Mouse (Mus musculus): Measurements from ENCODE around the gene Wdr19.
"Not testable (repeated sequence)": the region's sequence is repeated elsewhere in the genome, so short reads cannot be mapped to it uniquely, and the experiment has no call there.

Wdr19 gene

DNA sequence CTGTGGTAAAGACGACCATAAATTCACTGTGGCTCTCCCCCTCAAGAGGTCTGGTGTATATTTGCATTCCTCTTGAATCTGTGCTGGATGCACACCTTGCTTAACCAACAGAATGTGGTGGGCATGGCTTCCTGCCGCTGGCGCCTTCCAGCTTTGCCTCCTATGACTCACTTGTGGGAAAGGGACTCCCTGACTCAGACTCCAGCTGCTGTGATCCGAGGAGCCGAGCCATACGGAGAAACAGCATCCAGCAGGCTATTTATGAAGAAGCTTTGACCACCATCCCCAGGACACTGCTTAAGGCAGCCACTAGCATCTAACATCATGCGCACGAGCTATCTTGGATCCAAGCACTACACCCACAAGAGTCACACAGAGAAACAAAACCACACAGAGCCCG lies 5.1 kb upstream of the Wdr19 start:
- peak in 1 of 2 experiments; percentile 41 for DNase-seq (ENCODE audit: low spot score in 2 of 2)

DNA sequence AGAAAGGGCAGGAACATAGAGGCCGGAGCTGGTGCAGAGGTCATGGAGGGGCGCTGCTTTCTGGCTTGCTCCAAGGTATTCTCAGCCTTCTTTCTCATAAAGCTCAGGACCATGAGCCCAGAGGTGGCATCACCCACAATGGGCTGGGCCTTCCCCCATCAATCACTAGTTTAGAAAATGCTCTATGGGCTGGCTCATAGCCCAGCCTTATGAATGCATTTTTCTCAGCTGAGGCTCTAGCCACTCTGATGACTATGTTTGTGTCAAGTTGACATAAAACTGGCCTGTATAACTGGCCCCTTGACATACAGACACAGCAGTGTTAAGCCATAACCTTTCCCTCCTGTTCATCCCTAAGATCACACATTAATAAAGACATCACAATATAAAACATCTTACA lies 5.2 kb downstream of the Wdr19 start:
- no peak for DNase-seq (ENCODE audit: low spot score in 2 of 2)

DNA sequence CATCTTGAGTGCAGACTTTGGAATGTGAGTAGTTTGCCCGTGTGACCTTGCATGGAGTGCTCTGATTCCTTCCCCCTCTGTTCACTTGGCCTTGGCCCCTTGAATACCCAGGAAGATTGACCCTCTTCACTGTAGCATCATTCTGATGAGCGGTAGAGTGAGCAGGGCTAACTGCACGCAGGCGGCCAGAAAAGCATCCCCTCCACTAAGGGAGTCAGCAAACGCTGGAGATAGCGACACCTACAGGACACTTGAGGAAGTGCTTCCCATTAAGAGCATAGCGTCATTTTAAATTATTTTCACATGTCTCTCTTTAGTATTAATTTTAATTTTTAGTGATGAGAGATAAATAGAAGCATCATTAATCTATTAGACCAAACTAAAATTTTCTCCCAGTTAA lies 13.8 kb downstream of the Wdr19 start:
- DNase-seq (ENCODE audit: low spot score in 2 of 2), result no peak

DNA sequence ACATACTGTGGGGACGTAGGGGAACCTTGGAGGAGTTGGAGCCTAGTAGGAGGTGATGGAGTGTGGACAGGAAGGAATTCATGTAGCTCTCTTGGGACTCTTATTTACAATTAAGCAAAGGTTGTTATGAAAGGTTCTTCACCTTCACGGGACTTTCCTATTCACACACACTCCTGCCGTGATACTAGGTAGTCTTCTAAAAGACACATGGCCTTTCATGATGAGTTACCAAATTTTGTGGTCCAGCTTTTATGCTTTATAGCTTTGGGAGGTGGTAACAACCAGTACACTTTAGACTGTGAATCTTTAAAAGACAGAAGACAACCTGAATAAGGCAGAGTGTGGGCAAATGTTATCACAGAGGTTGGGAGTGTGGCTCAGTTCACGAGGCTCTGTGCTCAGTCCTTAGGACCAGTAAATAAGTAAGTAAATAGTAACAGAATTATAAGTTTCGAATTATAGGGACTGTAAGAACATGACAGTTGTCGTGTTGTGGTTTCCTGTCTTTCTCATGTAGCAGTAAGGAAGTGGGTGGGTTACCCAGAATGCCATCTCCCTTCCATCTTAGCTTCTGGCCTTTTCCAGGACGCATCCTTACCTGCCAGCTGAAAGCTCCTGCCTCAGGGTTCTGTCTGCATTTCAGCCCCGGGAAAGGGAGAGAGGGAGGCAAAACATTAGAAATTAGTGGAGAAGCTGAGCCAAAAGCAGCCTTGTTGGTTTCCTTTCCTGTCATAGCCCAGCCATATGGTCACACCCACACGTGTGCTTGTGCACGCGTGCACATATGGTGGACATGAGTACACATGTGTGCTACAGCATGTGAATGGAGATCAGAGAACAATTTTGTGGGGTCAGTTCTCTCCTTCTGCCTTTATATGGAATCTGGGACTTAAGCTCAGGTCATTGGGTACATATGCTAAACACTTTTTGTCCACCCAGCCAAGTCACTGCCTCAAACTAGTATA lies 18.1 kb downstream of the Wdr19 start:
- DNase-seq (ENCODE audit: low spot score in 2 of 2), result no peak

DNA sequence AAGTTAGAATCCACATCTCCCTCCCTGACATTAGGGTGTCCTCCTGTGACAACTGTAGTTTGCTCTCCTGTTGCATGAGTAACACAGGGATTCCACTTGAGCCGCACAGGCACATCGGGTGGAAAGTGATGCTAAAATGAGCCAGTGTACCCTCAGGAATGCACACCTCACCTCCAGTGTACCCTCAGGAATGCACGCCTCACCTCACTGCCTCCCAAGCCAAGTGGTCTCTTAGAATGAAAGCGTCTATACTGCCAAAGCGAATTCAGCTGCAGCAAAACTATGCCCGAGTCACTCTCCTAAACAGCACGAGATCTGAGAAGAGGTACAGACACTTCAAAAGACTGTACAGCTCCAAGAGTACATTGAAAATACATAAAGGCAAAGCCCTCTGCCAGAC lies 21.5 kb downstream of the Wdr19 start:
- no peak for DNase-seq (ENCODE audit: low spot score in 2 of 2)

DNA sequence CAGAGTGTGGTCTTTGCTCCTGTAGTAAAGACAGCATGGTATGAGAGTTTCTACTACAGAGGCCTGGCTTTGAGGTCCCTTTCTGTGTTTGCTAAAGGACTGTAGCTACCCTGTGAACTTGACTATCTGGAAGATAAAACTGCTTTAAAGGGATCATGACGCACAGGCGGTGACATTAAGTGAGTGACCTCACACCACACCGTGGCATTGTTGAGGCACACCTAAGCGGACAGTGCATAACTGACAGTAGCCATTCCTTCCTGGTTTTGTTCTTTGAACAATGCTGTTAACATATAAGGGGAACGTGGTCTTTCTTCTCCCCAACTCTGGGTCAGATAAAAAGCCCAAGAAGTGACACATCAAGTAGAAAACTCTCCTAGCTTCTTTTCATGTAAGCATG lies 24.6 kb downstream of the Wdr19 start:
- no peak for DNase-seq (ENCODE audit: low spot score in 2 of 2)

DNA sequence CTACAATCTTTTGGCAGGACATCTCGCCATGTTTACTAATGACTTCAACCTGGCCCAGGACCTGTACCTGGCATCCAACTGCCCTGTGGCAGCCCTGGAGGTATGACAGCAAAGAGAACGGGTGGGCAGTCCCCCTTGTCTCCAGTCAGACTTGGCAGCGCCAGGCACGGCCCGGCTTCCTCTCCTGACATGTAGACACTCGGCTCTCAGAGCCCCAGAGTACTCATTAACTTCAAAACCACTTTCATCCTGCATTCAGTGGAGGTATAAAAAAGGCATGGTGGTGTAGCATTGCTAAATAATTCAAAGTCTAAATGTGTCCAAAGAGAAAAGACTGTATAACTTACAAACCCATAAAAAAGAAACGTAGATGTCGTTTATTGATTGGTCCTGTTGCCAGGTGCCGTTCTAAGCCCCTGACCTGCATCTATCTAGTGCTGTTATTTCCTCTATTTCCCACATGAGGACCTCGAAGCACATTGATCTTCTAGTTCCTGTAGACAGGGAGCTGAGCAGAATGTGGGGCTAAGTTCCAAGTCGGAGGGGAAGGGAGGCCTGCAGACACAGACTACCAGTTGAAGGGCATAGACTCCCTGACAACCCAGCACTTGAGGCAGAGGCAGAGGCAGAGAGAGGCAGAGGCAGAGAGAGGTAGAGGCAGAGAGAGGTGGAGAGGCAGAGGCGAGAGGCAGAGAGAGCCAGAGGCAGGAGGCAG lies 31.9 kb downstream of the Wdr19 start:
- DNase-seq (ENCODE audit: low spot score in 2 of 2), result no peak

DNA sequence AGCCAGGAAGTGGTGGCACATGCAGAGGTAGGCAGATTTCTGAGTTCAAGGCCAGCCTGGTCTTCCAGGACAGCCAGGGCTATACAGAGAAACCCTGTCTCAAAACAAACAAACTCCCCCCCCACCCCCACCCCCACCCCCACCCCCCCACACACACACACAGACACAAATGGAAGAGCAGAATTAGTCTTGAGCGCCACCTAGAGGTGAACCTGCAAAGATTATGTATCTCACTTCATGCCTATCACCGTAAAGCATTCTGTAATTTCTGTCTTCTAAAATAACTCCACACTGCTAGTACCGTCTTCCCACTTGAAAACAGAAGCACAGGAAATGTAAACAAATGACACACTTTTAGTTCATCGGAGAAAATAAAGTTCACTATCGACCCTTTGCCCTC lies 43.2 kb downstream of the Wdr19 start:
- no peak for DNase-seq (ENCODE audit: low spot score in 2 of 2)

DNA sequence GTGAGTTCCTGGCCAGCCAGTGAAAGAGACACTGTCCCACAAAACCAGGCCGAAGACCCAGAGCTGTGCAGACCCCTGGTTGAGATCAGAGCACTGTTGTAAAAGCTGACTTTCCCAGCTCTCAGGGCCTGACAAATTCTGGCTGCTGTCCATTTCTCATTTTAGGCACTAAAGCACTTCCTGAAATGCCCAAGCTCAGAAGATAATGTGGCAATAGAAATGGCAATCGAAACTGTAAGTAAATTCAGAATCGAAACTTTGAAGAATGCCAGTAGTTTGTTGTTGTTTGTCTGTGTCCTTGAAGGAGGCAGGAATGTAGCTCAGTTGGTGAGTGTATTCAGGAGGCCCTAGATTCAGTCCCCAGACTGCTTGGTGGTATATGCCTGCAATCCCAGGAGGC lies 47.8 kb downstream of the Wdr19 start:
- no peak for DNase-seq (ENCODE audit: low spot score in 2 of 2)

DNA sequence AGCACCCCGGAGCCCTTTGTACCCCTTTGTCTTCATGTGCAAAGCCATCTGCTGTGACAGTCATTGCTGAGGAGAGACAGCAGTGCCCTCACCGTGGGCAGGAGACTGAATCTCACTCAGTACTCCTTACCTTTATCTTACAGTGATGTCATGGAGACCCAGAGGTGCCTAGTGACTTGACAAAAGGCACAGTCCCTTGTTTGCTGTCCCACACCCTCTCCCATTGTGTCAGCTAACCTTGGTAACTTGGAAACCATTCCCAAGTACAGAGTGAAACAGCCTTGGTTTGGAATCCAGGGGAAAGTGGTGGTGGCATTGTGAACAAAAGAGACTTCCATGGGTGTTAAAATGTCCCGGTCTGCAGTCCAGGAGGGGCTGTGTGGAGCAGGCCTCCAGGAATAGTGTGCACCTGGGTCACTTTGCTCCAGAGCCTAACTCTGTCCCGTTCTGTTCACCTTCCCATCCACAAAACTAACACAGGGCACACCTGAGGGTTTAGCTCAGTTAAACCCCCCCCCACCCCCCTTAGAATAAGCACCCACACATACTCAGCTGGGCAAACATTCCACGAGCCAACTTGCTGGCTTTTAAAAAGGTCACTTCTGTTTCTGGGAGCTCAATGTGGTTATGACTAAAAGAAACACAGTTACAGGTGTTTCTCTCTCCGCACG lies 50.8 kb downstream of the Wdr19 start:
- no peak for DNase-seq (ENCODE audit: low spot score in 2 of 2)

DNA sequence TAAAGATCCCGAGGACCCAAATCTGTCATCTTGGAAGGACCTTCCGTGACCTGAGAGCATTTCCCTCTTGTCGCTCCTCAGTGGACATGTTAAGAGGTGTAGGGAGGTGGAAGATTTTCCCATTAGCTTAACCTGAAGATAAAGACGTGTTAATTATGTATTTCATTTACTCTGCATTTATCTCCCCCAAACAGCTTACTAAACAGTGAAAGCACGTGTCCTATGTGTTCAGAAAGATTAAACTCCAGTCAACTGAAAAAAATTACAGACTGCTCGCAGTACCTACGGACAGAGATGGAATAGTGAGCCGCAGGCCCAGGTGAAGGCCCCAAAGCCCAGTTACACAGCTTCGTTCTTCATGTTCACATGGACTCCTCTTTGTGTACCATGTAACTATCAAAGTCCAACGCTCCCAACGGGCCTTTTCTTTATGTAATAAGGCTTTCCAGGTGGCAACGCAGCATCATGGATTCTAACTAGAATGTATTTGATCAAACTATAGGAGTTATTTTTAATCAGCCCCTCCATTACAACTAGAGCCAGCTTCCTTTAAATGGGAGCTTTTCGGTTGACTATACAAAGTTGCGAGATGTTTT lies 58.5 kb downstream of the Wdr19 start:
- no peak for DNase-seq (ENCODE audit: low spot score in 2 of 2)

DNA sequence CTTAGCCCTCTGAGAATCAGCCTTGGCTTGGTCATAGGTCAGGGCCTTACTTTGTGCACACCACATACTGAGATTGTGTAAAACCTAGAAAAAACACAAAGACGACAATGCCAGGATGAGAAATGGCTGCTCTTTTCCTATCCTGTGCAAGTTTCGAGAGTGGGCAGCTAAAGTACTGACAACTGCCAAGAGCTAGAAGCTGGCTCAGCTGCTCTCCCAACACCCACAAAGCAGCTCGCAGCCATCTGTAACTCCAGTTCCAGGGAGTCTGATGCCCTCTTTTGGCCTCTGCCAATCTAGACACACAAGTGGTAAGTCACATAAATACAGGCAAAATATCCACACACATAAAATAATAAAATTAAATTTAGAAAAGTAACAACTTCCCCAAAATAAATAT lies 74.5 kb downstream of the Wdr19 start:
- peak in 1 of 2 experiments; percentile 32 for DNase-seq (ENCODE audit: low spot score in 2 of 2)

DNA sequence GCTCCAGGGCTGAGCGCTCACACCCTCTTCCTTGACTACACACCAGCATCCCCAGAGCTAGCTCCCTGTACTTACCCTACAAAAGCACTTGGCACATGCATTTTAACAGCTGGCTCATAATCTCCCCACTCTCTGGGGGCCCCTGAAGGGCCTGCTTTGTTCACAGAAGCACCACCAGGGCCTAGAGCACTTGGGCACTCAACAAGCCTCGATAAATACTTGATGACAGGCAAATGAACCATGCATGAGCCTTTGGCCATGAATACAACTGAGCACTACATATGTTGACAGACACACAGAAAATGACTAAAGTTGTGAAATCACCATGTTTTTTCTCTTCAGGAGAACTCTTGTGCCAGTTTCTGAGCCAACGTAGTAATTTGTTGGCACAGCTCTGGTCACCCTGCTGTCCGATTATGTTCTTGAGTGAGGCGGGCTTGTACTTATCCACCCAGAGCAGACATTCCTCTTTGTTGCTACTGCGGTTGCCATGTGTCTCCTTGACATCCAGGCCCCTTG lies 79.7 kb downstream of the Wdr19 start:
- no peak for DNase-seq (ENCODE audit: low spot score in 2 of 2)

DNA sequence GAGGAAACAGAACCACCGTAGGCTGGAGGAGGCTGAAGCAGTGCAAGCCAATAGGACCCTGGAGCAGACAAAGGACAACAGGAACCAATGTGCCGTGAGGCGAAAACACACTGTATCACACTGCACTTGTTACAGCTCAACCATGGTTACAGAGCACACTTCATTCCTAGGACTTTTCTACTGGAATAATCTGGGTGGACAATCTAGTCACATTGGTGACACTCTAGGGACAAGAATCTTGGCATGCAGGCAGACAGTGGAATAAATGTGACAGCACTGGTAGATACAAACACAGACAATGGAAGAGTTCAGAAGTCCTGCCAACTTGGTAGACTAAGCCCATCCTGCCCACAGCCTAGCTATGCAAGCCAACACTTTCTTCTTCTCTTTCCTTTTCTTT lies 81.7 kb downstream of the Wdr19 start:
- DNase-seq (ENCODE audit: low spot score in 2 of 2), result no peak

DNA sequence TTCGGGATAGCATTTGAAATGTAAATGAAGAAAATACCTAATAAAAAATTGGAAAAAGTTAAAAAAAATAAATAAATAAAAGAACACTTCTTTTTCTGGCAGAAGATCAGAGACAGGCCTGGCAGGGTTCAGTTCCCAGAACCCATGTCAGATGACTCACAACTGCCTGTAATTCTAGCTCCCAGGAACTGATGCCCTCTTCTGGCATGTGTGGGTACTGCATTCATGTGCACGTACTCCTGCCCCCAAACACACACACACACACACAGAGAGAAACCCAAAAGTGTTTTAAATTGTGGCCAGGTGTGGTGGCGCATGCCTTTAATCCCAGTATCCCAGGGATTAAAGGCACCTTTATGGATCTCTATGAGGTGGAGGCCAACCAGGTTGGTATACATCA lies 84.7 kb downstream of the Wdr19 start:
- DNase-seq (ENCODE audit: low spot score in 2 of 2), result no peak

DNA sequence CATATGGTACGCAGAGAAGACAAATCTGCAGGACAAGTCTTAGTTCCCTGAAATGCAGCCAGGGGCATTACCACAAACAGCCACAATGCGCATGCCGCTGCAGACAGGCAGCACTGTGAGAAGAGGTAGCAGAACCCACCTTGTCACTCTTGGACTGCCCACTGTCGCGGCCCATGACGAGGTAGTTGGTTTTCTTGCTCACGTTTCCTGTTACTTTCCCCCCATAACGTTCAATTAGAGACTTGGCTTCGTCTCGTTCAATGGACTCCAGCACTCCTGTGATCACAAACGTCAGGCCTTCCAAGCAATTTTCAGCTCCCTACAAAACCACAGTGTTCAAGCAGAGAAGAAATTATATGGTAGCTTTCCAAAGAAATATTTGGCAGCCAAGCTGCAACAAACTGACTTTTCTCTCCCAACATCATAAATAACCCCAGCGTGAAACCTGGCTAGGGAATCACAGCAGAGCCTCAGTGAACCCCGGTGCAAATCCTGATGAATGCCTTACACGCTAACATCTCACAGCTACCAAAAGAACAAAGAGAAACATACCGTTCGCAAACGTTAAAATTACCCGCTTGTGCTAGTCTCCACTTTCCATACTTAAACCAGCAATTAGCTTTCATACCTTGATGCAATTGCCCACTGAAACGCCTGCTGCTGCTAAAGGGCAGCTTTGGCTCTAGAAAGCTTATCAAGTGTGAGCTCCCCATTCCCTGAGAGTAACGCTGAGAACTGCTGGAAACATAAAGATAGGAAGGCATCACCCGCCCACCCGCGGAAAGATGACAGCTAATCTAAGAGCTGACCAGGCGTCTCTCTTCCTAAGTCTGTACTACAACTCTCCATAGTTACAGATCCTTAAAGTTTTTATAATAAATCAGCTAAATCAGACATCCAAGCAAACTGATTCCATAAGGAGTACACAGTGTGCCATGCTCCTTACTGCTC lies 88.5 kb downstream of the Wdr19 start:
- DNase-seq (ENCODE audit: low spot score in 2 of 2), result no peak

DNA sequence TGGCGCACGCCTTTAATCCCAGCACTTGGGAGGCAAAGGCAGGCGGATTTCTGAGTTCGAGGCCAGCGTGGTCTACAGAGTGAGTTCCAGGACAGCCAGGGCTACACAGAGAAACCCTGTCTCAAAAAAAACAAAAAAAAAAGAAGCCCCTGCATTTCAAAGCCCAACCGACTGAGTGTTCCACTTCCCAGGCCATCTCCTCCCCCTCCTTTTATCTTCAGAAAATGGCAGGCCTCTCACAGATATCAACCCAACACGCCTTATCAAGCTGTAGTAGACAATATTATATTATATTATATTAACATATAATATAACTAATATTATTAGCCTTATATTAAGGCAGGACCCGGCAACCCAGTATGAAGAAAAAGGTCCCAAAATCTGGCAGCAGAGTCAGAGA lies 89.5 kb downstream of the Wdr19 start:
- not testable (repeated sequence) for DNase-seq (ENCODE audit: low spot score in 2 of 2)

DNA sequence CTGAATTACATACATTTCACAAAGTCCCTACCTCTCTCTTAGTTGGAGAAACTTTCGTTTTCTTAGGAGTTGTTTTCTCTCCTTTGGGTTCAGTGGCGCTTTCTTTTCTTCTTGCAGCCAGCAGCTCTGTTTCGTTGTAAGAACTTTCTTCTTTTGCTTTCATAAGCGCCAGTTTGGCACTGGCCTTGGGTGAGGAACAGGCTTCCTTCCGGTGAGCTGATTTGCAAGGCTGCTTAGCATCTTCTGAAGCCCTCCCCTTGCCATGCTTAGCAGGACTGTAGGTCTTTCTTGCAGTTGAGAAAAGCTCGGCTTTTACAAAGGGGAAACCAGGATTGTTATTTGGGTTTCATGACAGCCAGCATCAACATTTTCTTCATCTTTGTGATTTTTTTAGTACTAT lies 94.1 kb downstream of the Wdr19 start:
- no peak for DNase-seq (ENCODE audit: low spot score in 2 of 2)

DNA sequence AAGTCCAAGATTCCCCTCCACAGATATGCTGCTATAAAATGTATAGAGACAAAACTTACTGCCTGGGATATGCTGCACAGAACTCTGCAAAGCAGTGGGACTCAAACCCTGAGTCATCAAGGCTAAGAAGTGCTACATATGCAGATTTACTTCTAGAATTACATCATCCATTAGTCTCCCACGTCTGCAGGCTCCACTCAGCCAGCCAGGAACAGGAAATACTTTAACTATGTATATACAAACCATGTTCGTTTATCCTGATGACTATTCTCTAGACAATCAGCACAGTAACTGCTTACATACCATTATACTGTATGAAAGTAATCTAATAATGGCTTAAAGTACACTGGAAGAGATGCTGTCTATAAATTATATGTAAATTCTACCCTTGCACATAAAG lies 94.8 kb downstream of the Wdr19 start:
- DNase-seq (ENCODE audit: low spot score in 2 of 2), result no peak

DNA sequence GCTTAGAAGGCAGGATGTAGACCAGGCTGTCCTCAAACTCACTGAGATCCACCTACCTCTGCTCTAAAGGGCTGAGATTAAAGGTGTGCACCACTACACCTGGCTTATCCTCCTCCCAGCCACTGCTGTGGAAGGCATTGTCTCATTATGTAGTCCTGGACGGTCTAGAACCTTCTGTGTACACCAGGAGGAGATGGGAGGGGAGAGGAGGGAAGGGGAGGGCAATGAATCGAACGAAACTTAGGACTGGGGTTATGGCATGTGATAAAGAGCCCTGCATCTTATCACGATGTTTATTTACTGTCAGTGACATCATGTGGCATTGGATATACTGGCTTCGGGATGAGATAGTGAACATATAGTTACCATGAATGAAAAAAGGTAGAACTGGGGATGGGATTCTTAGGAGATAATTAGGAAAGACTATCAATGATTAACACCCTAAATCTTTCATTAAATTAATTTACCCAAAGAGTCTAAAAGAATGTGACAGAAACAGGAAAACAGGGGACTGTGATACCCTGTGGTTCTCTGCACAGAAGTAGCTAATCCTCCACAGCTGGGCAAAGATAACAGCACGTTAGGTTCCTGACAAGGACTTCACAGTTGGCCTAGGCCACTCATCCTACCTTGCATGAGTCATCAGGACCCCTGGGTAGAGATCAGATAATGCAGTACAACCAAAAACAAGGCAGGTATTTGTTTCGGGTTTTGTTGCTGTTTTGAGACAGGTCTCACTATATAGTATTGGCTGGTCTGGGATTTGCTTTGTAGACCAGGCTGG lies 98.9 kb downstream of the Wdr19 start:
- DNase-seq (ENCODE audit: low spot score in 2 of 2), result no peak
